Mouse (Mus musculus) forebrain, embryonic 15.5 days (tissue): ENCODE measurements around the gene Cyth3. TPM values are rescaled to one million over a fixed set of nuclear protein-coding genes. Genes with fewer than 3 reads are reported as not detected.

Experiments
- ATAC-seq: fragments of 200-750 bp; cut with Nextera tagmentation; replicated peaks from 2 replicates; pipeline ENCODE4 v1.8.0; 2017; ENCODE audit warnings: mild to moderate bottlenecking, moderate TSS enrichment, moderate library complexity
- H3K27ac ChIP-seq: fragments of 300-500 bp; sonication (generic); replicated peaks from 2 replicates; pipeline ENCODE4 v1.5.1; 2015; ENCODE audit warnings: mild to moderate bottlenecking, inconsistent platforms
- H3K27me3 ChIP-seq: fragments of 300-500 bp; sonication (generic); 2 replicates; pipeline ENCODE4 v1.6.1; 2015; ENCODE audit warnings: inconsistent platforms
- H3K36me3 ChIP-seq: fragments of 300-500 bp; sonication (generic); 2 replicates; pipeline ENCODE4 v1.6.1; 2015; ENCODE audit warnings: mild to moderate bottlenecking, inconsistent platforms
- H3K4me1 ChIP-seq: fragments of 300-500 bp; sonication (generic); 2 replicates; pipeline ENCODE4 v1.6.1; 2015; ENCODE audit warnings: inconsistent platforms
- H3K4me2 ChIP-seq: fragments of 300-500 bp; sonication (generic); replicated peaks from 2 replicates; pipeline ENCODE4 v1.6.1; 2015; ENCODE audit warnings: mild to moderate bottlenecking, inconsistent platforms
- H3K4me3 ChIP-seq: fragments of 300-500 bp; sonication (generic); 2 replicates; pipeline ENCODE4 v1.5.1; 2015; ENCODE audit warnings: mild to moderate bottlenecking, inconsistent platforms
- H3K9ac ChIP-seq: fragments of 300-500 bp; sonication (generic); replicated peaks from 2 replicates; pipeline ENCODE4 v1.6.1; 2015; ENCODE audit warnings: mild to moderate bottlenecking, inconsistent platforms
- H3K9me3 ChIP-seq: fragments of 300-500 bp; sonication (generic); 2 replicates; pipeline ENCODE4 v1.6.1; 2016; ENCODE audit warnings: inconsistent platforms
- WGBS: fragments of 180-500 bp; shearing (Covaris S2); methylation state at CpG from one replicate; pipeline ENCODE4 v1.1.7; 2015; ENCODE audit warnings: mixed read lengths; 5-methylcytosine and 5-hydroxymethylcytosine counted together
- polyA plus RNA-seq: library from polyadenylated mRNA; unstranded; fragments of >200 nt; fragmentation: Nextera tagmentation; extraction: Ambion mirVana; gene quantifications from 2 replicates; pipeline ENCODE4 v1.2.1, GENCODE M21; 2015

The Cyth3 gene
- polyA plus RNA-seq, 1 experiment from 2014 or later: 42.6 TPM

- no peak for ATAC-seq
- H3K27me3 ChIP-seq: no peaks in the 10 kb centered on the region
- no peaks in the 10 kb centered on the region for H3K4me1 ChIP-seq
- no peak overlapping the region for H3K9ac ChIP-seq
- no peak overlapping the region for H3K27ac ChIP-seq
- no peak overlapping the region for H3K4me3 ChIP-seq
- WGBS: 81% methylated on average over 6 of the region's 6 CpGs
- no peaks in the 10 kb centered on the region for H3K9me3 ChIP-seq
- H3K4me2 ChIP-seq: no peak overlapping the region
- no peaks in the 10 kb centered on the region for H3K36me3 ChIP-seq
Observed at GRCm38 (mm10) chr5:143678634-143679271, 56.5 kb downstream of the Cyth3 start.

- Histone ChIP-seq H3K4me2 (no peak overlapping the region), H3K4me1 (no peaks in the 10 kb centered on the region), H3K27me3 (no peaks in the 10 kb centered on the region), H3K4me3 (no peak overlapping the region), H3K9me3 (no peaks in the 10 kb centered on the region), H3K9ac (no peak overlapping the region), H3K36me3 (no peaks in the 10 kb centered on the region), H3K27ac (no peak overlapping the region)
- ATAC-seq: no peak
- 62% methylated on average over 6 of the region's 6 CpGs for WGBS
Observed at GRCm38 (mm10) chr5:143679654-143680053, 57.4 kb downstream of the Cyth3 start.

- peaks cover 8% of the 10 kb centered on the region; the same call in 1 of the 2 replicates for H3K36me3 ChIP-seq
- H3K4me1 ChIP-seq: no peaks in the 10 kb centered on the region
- no peaks in the 10 kb centered on the region for H3K9me3 ChIP-seq
- H3K9ac ChIP-seq: no peak overlapping the region
- H3K4me2 ChIP-seq: no peak overlapping the region
- H3K27me3 ChIP-seq: no peaks in the 10 kb centered on the region
- H3K27ac ChIP-seq: no peak overlapping the region
- WGBS: 79% methylated on average over 6 of the region's 6 CpGs
- no peak for ATAC-seq
- H3K4me3 ChIP-seq: no peak overlapping the region
Observed at GRCm38 (mm10) chr5:143683696-143684095, 61.4 kb downstream of the Cyth3 start.

- Histone ChIP-seq H3K9me3 (no peaks in the 10 kb centered on the region), H3K4me2 (no peak overlapping the region), H3K27me3 (no peaks in the 10 kb centered on the region), H3K36me3 (peaks cover 8% of the 10 kb centered on the region; the same call in 1 of the 2 replicates), H3K9ac (no peak overlapping the region), H3K27ac (no peak overlapping the region), H3K4me1 (no peaks in the 10 kb centered on the region), H3K4me3 (no peak overlapping the region)
- 60% methylated on average over 8 of the region's 8 CpGs for WGBS
- ATAC-seq: no peak
Observed at GRCm38 (mm10) chr5:143684911-143685390, 62.7 kb downstream of the Cyth3 start.

GRCm38 (mm10) chr5:143686456-143686855, 64.2 kb downstream of the Cyth3 start:
- Histone ChIP-seq H3K36me3 (peaks cover 8% of the 10 kb centered on the region; the same call in 1 of the 2 replicates), H3K4me2 (no peak overlapping the region), H3K9me3 (no peaks in the 10 kb centered on the region), H3K4me3 (no peak overlapping the region), H3K9ac (no peak overlapping the region), H3K27me3 (no peaks in the 10 kb centered on the region), H3K27ac (no peak overlapping the region), H3K4me1 (no peaks in the 10 kb centered on the region)
- 89% methylated on average over 3 of the region's 3 CpGs for WGBS
- ATAC-seq: no peak

GRCm38 (mm10) chr5:143687589-143687988, 65.3 kb downstream of the Cyth3 start:
- Histone ChIP-seq H3K4me2 (no peak overlapping the region), H3K27me3 (no peaks in the 10 kb centered on the region), H3K36me3 (peaks cover 8% of the 10 kb centered on the region; the same call in 1 of the 2 replicates), H3K4me3 (no peak overlapping the region), H3K27ac (no peak overlapping the region), H3K4me1 (no peaks in the 10 kb centered on the region), H3K9me3 (no peaks in the 10 kb centered on the region), H3K9ac (no peak overlapping the region)
- ATAC-seq: no peak
- WGBS: 92% methylated on average over 3 of the region's 3 CpGs

GRCm38 (mm10) chr5:143690392-143690791, 68.1 kb downstream of the Cyth3 start:
- no peaks in the 10 kb centered on the region for H3K27me3 ChIP-seq
- no peaks in the 10 kb centered on the region for H3K4me1 ChIP-seq
- no peaks in the 10 kb centered on the region for H3K9me3 ChIP-seq
- 87% methylated on average over 9 of the region's 9 CpGs for WGBS
- peaks cover 8% of the 10 kb centered on the region; the same call in 1 of the 2 replicates for H3K36me3 ChIP-seq
- H3K4me2 ChIP-seq: no peak overlapping the region
- ATAC-seq: no peak
- no peak overlapping the region for H3K9ac ChIP-seq
- no peak overlapping the region for H3K27ac ChIP-seq
- no peak overlapping the region for H3K4me3 ChIP-seq

- peaks cover 8% of the 10 kb centered on the region; the same call in 1 of the 2 replicates for H3K36me3 ChIP-seq
- no peaks in the 10 kb centered on the region for H3K27me3 ChIP-seq
- no peak overlapping the region for H3K4me2 ChIP-seq
- H3K9me3 ChIP-seq: no peaks in the 10 kb centered on the region
- no peaks in the 10 kb centered on the region for H3K4me1 ChIP-seq
- no peak for ATAC-seq
- H3K4me3 ChIP-seq: no peak overlapping the region
- no peak overlapping the region for H3K9ac ChIP-seq
- 93% methylated on average over 5 of the region's 5 CpGs for WGBS
- no peak overlapping the region for H3K27ac ChIP-seq
Observed at GRCm38 (mm10) chr5:143690926-143691325, 68.7 kb downstream of the Cyth3 start.

- Histone ChIP-seq H3K4me1 (no peaks in the 10 kb centered on the region), H3K9ac (no peak overlapping the region), H3K9me3 (no peaks in the 10 kb centered on the region), H3K4me2 (no peak overlapping the region), H3K27me3 (no peaks in the 10 kb centered on the region), H3K36me3 (peaks cover 1% of the 10 kb centered on the region; the same call in 1 of the 2 replicates), H3K27ac (no peak overlapping the region), H3K4me3 (no peak overlapping the region)
- ATAC-seq: no peak
- WGBS: 76% methylated on average over 3 of the region's 3 CpGs
Observed at GRCm38 (mm10) chr5:143696323-143696722, 74.1 kb downstream of the Cyth3 start.

GRCm38 (mm10) chr5:143698454-143698853, 76.2 kb downstream of the Cyth3 start:
- WGBS: 94% methylated on average over 4 of the region's 4 CpGs
- Histone ChIP-seq H3K27ac (no peak overlapping the region), H3K4me2 (no peak overlapping the region), H3K4me1 (no peaks in the 10 kb centered on the region), H3K9me3 (no peaks in the 10 kb centered on the region), H3K9ac (no peak overlapping the region), H3K36me3 (peaks cover 16% of the 10 kb centered on the region; the same call in 1 of the 2 replicates), H3K27me3 (no peaks in the 10 kb centered on the region), H3K4me3 (no peak overlapping the region)
- no peak for ATAC-seq

GRCm38 (mm10) chr5:143700247-143700646, 78.0 kb downstream of the Cyth3 start:
- no peak overlapping the region for H3K4me3 ChIP-seq
- no peaks in the 10 kb centered on the region for H3K27me3 ChIP-seq
- H3K36me3 ChIP-seq: peaks cover 16% of the 10 kb centered on the region; the same call in 1 of the 2 replicates
- H3K4me1 ChIP-seq: peaks cover 3% of the 10 kb centered on the region; the same call in 1 of the 2 replicates
- WGBS: 94% methylated on average over 5 of the region's 5 CpGs
- no peaks in the 10 kb centered on the region for H3K9me3 ChIP-seq
- no peak for ATAC-seq
- no peak overlapping the region for H3K9ac ChIP-seq
- no peak overlapping the region for H3K4me2 ChIP-seq
- H3K27ac ChIP-seq: no peak overlapping the region

GRCm38 (mm10) chr5:143701074-143701473, 78.8 kb downstream of the Cyth3 start:
- Histone ChIP-seq H3K27me3 (no peaks in the 10 kb centered on the region), H3K4me2 (no peak overlapping the region), H3K9me3 (no peaks in the 10 kb centered on the region), H3K27ac (no peak overlapping the region), H3K36me3 (peaks cover 16% of the 10 kb centered on the region; the same call in 1 of the 2 replicates), H3K4me3 (no peak overlapping the region), H3K4me1 (peaks cover 3% of the 10 kb centered on the region), H3K9ac (no peak overlapping the region)
- 90% methylated on average over 10 of the region's 10 CpGs for WGBS
- no peak for ATAC-seq
